Mouse (Mus musculus): ENCODE results near the gene Apeh. TPM values are rescaled to one million over a fixed set of nuclear protein-coding genes. Genes with fewer than 3 reads are reported as not detected.

Apeh gene
- total RNA-seq, 2 experiments from 2014 or later, result 37.9 to 61.8 TPM

DNA sequence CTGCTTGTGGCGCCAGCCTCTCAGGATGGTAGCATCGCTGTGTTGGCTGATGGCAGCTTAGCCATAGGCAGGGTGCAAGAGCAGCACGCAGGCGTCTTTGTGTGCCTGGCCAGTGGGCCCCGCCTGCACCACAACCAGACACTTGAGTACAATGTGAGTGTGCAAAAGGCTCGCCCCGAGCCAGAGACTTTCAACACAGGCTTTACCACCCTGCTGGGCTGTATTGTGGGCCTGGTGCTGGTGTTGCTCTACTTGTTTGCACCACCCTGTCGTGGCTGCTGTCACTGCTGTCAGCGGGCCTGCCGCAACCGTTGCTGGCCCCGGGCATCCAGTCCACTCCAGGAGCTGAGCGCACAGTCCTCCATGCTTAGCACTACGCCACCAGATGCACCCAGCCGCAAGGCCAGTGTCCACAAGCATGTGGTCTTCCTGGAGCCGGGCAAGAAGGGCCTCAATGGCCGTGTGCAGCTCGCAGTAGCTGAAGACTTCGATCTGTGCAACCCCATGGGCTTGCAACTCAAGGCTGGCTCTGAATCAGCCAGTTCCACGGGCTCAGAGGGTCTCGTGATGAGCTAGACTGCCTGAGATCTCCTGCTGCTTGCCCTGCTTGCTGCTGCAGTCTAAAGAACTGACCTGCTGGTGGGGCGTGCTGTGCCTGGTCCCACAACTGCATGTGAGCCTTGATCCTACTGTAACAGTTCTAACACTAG is 39.9 kb downstream of the Apeh start:
- ATAC-seq (ENCODE audit: poor library complexity, severe bottlenecking), result no peak

DNA sequence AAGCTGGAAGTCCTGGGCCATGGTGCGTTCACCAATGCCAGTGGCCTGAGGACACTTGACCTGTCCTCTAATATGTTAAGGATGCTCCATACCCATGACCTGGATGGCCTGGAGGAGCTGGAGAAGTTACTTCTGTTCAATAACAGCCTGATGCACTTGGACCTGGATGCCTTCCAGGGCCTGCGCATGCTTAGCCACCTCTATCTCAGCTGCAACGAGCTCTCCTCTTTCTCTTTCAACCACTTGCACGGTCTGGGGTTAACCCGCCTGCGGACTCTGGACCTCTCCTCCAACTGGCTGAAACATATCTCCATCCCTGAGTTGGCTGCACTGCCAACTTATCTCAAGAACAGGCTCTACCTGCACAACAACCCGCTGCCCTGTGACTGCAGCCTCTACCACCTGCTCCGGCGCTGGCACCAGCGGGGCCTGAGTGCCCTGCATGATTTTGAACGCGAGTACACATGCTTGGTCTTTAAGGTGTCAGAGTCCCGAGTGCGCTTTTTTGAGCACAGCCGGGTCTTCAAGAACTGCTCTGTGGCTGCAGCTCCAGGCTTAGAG is 40.7 kb downstream of the Apeh start:
- ATAC-seq (ENCODE audit: poor library complexity, severe bottlenecking), result no peak

GRCm38 (mm10) chr9:108052885-108053664 is 41.3 kb downstream of the Apeh start, which contains the start of gene Amigo3:
Amigo3 (plus strand) TSS chr9:108053159.
- peak; percentile 75 for ATAC-seq (ENCODE audit: poor library complexity, severe bottlenecking)

- no peak for ATAC-seq (ENCODE audit: poor library complexity, severe bottlenecking)
These were observed 42.0 kb downstream of the Apeh start for GRCm38 (mm10) chr9:108052411-108052810.

DNA sequence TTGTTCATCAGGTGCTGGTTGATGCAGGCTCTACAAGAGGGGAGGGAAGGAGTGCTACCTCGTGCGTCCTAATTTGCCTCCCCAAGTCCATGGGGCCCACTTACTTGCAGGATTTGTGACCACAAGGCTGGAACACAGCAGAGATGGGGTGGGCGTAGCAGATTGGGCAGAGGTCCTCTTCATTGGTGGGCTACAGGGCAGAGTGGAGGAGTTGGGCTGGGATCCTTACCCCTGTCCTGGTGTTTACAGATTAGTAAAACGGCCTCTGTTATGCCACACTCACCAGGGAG is 42.5 kb downstream of the Apeh start:
- ATAC-seq (ENCODE audit: poor library complexity, severe bottlenecking), result no peak

DNA sequence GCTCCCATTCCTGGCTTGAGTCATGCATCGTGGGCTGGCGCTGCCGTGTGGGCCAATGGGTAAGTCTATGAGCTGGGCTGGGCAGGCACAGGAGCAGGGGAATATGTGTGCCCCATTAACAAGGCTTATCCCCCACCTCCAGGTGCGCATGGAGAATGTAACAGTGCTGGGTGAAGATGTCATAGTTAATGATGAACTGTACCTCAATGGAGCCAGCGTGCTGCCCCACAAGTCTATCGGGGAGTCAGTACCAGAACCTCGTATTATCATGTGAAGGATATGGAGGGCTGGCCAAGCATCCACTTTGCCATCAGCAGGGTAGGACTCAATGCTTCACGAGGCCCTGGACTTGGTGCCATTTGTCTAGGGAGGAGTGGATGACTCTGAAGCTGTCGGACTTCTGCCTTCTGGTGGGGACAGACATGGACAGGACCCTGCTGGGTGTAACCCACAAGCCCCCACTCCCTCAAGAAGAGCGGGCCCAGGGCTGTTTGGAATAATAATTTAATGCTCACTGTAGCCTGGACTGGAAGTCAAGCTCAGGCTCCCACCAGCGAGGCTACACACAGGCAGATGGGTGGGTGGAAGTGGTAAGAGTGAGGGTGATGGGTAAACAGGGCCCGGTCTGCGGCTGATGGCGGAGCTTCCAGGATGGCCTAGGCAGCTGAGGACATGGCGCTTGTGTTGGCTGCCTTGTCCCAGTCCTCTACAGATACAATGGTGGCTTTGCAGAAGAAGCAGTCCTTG is 43.0 kb downstream of the Apeh start:
- no peak for ATAC-seq (ENCODE audit: poor library complexity, severe bottlenecking)

DNA sequence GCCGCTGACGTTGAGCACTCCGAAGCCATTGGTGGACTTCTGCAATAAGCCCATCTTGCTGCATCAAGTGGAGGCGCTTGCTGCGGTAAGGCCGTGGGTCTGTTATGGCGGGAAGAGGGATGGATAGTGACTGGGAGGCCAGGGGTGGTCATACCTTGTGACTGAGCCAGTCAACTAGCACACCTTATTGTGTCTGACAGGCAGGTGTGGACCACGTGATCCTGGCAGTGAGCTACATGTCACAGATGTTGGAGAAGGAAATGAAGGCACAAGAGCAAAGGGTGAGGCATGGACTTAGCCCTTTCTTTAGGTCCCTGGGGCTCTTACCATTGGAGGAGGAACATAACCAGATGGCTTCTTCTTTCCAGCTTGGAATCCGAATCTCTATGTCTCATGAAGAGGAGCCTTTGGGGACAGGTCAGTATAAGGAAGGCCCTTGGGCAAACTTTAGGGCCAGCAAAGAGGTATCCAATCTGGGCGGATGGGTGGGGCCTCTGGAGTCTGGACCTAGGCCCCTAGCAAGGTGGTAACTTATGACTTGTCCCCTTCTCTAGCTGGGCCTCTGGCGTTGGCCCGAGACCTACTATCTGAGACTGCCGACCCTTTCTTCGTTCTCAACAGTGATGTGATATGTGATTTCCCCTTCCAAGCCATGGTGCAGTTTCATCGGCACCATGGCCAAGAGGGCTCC is 44.7 kb downstream of the Apeh start:
- ATAC-seq (ENCODE audit: poor library complexity, severe bottlenecking), result no peak

DNA sequence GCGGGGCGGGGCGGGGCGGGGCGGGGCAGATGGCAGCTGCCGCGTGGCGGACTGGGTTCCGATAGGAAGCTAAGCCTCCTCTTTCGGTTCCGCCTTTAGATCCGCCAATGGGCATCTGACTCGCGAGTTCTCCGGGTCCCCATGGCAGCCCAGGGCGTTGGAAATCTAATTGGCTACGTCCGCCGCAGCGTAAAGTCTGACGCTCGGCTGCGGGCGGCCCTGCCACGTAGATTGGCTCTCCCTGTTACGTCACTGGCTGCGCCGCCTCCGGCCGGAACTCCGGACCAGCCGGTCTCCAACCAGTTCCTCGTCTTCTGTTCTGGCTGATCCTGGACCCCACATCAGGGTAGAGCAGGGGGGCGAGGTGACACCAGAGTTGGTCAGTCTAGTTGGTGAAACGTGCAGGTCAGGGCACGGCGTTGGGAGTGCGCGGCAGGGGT is 45.4 kb downstream of the Apeh start, which contains the start of gene Gmppb:
Gmppb (plus strand) TSS at position 227 of the 440 bp plus-strand sequence.
- ATAC-seq (ENCODE audit: poor library complexity, severe bottlenecking), result peak; percentile 87

DNA sequence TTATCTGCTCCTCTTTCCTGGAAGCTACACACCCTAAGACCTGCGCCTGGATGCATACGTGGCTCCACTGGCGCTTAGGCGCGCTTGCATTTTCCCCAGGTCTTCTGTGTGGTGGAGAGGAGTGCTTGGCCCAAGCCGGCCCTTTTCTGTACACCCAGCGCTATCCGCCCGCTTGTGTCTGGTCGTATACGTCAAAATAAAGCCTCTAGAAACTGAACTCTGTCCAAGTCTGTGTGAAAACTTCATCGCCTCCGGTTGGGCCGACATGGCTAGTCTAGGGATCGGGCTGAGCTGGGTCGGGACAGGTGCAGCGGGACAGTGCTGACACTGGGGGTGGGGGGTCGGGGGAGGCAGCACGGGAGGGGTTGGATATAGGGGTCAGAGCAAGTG is 45.8 kb downstream of the Apeh start:
- no peak for ATAC-seq (ENCODE audit: poor library complexity, severe bottlenecking)

DNA sequence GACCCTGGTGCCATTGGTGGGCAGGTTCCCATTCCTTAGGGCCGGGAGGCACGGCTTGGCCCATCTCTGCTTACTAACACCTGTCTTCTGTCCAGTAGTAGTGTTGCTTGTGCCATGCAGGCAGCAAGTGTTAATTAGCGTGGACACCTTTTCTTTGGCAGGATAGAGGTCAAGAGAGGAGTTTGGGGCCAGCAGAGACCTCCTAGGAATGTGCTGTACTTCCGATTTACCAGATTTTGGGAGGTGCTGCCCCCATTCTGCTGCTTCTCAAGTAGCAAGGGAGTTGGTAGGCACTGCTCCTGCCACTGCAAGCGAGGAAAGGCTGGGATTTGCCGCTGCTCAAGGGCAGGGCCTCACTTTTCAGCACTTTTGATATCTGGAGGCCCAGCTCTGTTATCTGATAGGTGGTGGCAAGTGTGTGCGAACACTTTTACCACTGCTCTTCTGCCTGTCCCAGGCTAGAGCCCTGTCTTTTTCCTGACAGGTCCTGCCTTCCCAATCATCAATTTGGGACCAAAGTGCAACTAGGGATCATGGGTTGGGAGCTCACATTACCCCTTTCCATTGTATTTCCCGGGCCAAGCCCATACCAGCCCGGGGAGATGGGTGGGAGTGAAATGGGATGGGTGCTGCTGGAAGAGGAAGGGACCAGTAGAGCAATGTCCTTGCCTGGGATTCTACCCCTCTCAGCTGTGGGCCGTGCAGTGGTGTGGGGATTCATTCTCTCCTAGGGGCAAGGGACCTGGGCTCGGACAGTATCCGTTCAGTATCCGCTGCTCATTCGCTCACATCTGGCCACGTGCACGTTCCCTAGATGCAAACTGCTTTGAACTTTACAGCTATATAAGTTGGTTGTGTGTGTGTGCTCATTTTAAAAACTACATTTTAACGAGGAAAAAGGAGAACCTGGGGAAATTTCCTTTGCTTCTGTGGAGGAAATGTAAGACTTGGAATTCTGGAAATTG is 46.5 kb downstream of the Apeh start:
- ATAC-seq (ENCODE audit: poor library complexity, severe bottlenecking), result no peak

DNA sequence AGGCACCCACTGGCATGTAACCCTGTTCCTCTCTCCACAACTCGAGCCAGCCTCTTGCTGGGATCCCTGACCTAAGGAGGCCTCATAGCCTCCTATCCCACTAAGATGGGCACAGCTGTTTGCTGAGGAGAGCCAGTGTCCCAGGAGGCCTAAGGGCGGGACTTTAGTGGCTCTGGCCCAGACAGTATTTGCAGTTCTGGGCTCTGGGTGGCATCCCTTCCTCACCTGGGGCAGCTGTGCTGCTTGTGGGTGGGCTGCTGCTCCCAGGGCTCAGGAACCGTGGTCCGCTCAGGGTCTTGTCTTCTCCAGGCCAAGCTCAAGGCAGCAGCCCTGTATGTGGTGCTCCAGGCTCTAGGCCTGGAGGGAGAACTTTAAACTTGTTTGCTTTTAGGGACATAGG is 47.8 kb downstream of the Apeh start:
- no peak for ATAC-seq (ENCODE audit: poor library complexity, severe bottlenecking)

DNA sequence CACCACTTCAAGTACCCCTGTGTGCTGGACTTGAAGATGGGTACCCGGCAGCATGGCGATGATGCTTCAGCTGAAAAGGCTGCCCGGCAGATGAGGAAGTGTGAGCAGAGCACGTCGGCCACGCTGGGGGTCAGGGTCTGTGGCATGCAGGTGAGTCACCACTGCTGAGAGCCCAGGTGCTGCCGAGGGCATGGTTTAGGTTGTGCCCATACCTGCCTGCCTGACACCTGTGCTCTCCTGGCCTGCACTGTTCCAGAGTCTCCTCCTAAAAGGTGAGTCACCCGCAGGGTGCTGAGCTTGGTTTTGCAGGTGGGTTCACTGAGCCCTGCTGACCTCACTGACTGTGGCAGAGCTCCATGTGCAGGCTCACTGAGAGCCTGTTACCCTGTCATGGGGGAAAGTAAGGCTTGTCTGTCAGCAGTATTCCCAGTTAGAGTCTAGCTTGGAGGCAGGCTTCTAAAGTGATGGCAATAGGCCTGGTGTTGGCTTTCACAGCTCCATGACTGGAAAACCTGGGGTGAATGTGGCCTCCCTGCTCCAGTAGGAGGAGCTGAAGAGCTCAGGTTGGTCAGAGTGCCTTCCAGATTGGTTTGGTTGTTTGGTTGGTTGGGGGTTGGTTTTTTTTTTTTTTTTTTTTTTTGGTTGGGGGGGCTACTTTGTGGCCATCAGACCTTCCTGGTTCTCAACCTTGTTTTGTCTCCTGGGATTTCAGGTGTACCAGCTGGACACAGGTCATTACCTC is 49.5 kb downstream of the Apeh start:
- ATAC-seq (ENCODE audit: poor library complexity, severe bottlenecking), result no peak

Other genes with a start within 250 kb of the Apeh start
- gene Rbm6, start 221.4 kb downstream of the Apeh start, total RNA-seq (2015), result 42.2 and 55.9 TPM in 2 replicates
- 117 and 119 TPM in 2 replicates for gene Rbm6, start 221.4 kb downstream of the Apeh start, total RNA-seq (2017)
- gene Mon1a, start 206.5 kb downstream of the Apeh start, total RNA-seq (2015), result 6.2 and 7.6 TPM in 2 replicates
- gene Mon1a, start 206.5 kb downstream of the Apeh start, total RNA-seq (2017), result 16.6 and 17.7 TPM in 2 replicates
- 0.52 and 0.94 TPM in 2 replicates for gene Mst1r, start 187.7 kb downstream of the Apeh start, total RNA-seq (2015)
- 2.2 and 2.3 TPM in 2 replicates for gene Mst1r, start 187.7 kb downstream of the Apeh start, total RNA-seq (2017)
- not detected in 2 replicates for gene Actl11, start 166.1 kb downstream of the Apeh start, total RNA-seq (2015)
- gene Actl11, start 166.1 kb downstream of the Apeh start, total RNA-seq (2017), result not detected in 2 replicates
- not detected in 2 replicates for gene Camkv, start 158.9 kb downstream of the Apeh start, total RNA-seq (2015)
- 0.04 TPM in 1 of 2 replicates, not detected in the other for gene Camkv, start 158.9 kb downstream of the Apeh start, total RNA-seq (2017)
- gene Traip, start 144.5 kb downstream of the Apeh start, total RNA-seq (2015), result 4.9 and 9.4 TPM in 2 replicates
- 12.0 and 15.8 TPM in 2 replicates for gene Traip, start 144.5 kb downstream of the Apeh start, total RNA-seq (2017)
- 37.5 and 44.3 TPM in 2 replicates for gene Uba7, start 119.1 kb downstream of the Apeh start, total RNA-seq (2015)
- 35.6 and 43.2 TPM in 2 replicates for gene Uba7, start 119.1 kb downstream of the Apeh start, total RNA-seq (2017)
- 0.18 TPM in 1 of 2 replicates, not detected in the other for gene Gm20661, start 111.5 kb downstream of the Apeh start, total RNA-seq (2015)
- not detected in 2 replicates for gene Gm20661, start 111.5 kb downstream of the Apeh start, total RNA-seq (2017)
- 1.8 and 4.7 TPM in 2 replicates for gene Inka1, start 108.7 kb downstream of the Apeh start, total RNA-seq (2015)
- 2.6 and 3.2 TPM in 2 replicates for gene Inka1, start 108.7 kb downstream of the Apeh start, total RNA-seq (2017)
- 0.33 TPM in 1 of 2 replicates, not detected in the other for gene Cdhr4, start 102.1 kb downstream of the Apeh start, total RNA-seq (2015)
- gene Cdhr4, start 102.1 kb downstream of the Apeh start, total RNA-seq (2017), result 0.51 and 1.7 TPM in 2 replicates
- not detected in 2 replicates for gene Gm20662, start 98.3 kb downstream of the Apeh start, total RNA-seq (2015)
- not detected in 2 replicates for gene Gm20662, start 98.3 kb downstream of the Apeh start, total RNA-seq (2017)
- gene Ip6k1, start 92.1 kb downstream of the Apeh start, total RNA-seq (2015), result 20.1 and 24.6 TPM in 2 replicates
- 35.2 and 109 TPM in 2 replicates for gene Ip6k1, start 92.1 kb downstream of the Apeh start, total RNA-seq (2017)
- gene Gmppb, start 45.4 kb downstream of the Apeh start, total RNA-seq (2015), result 6.4 and 6.9 TPM in 2 replicates
- 14.0 and 19.1 TPM in 2 replicates for gene Gmppb, start 45.4 kb downstream of the Apeh start, total RNA-seq (2017)
- 1.2 and 1.5 TPM in 2 replicates for gene Amigo3, start 41.4 kb downstream of the Apeh start, total RNA-seq (2015)
- gene Amigo3, start 41.4 kb downstream of the Apeh start, total RNA-seq (2017), result 2.0 and 2.6 TPM in 2 replicates
- 0.69 TPM in 1 of 2 replicates, not detected in the other for gene Mst1, start 14.2 kb downstream of the Apeh start, total RNA-seq (2015)
- not detected in 2 replicates for gene Mst1, start 14.2 kb downstream of the Apeh start, total RNA-seq (2017)
- 27.8 and 30.7 TPM in 2 replicates for gene Rnf123, start 11.3 kb downstream of the Apeh start, total RNA-seq (2015)
- 20.9 and 21.1 TPM in 2 replicates for gene Rnf123, start 11.3 kb downstream of the Apeh start, total RNA-seq (2017)
- gene Bsn, start 95.8 kb upstream of the Apeh start, total RNA-seq (2015), result 0.91 and 1.5 TPM in 2 replicates
- 0.37 and 0.62 TPM in 2 replicates for gene Bsn, start 95.8 kb upstream of the Apeh start, total RNA-seq (2017)
- 11.6 and 12.3 TPM in 2 replicates for gene Dag1, start 169.4 kb upstream of the Apeh start, total RNA-seq (2015)
- gene Dag1, start 169.4 kb upstream of the Apeh start, total RNA-seq (2017), result 4.6 and 5.4 TPM in 2 replicates
- 3.9 and 4.3 TPM in 2 replicates for gene Nicn1, start 195.8 kb upstream of the Apeh start, total RNA-seq (2015)
- gene Nicn1, start 195.8 kb upstream of the Apeh start, total RNA-seq (2017), result 2.6 and 3.6 TPM in 2 replicates
- 0.71 TPM in 1 of 2 replicates, not detected in the other for gene Amt, start 202.2 kb upstream of the Apeh start, total RNA-seq (2015)
- 0.11 TPM in 1 of 2 replicates, not detected in the other for gene Amt, start 202.2 kb upstream of the Apeh start, total RNA-seq (2017)
- 468 and 473 TPM in 2 replicates for gene Rhoa, start 211.5 kb upstream of the Apeh start, total RNA-seq (2015)
- 585 and 627 TPM in 2 replicates for gene Rhoa, start 211.5 kb upstream of the Apeh start, total RNA-seq (2017)
- gene Tcta, start 211.6 kb upstream of the Apeh start, total RNA-seq (2015), result 16.5 and 23.8 TPM in 2 replicates
- 6.2 and 8.4 TPM in 2 replicates for gene Tcta, start 211.6 kb upstream of the Apeh start, total RNA-seq (2017)
- 2,393 and 2,822 TPM in 2 replicates for gene Gpx1, start 244.3 kb upstream of the Apeh start, total RNA-seq (2015)
- gene Gpx1, start 244.3 kb upstream of the Apeh start, total RNA-seq (2017), result 1,668 and 1,978 TPM in 2 replicates

Data from megakaryocyte, adult 5-6 weeks (primary cell).